Mouse (Mus musculus): Measurements from ENCODE around the gene Gse1. TPM values are rescaled to one million over a fixed set of nuclear protein-coding genes. Genes with fewer than 3 reads are reported as not detected.
A peak's percentile ranks its signal among the peaks of the same experiment; 100 is the strongest.

Gse1 gene
- total and polyA plus RNA-seq, 2 experiments from 2014 or later = 15.9 to 48.2 TPM

GRCm38 (mm10) chr8:120599504-120599903 is 371.2 kb downstream of the Gse1 start:
- peak; percentile 81 for DNase-seq
- no peak overlapping the region for H3K4me3 ChIP-seq (ENCODE audit: low read depth, low read length)
- 0 out of 2 replicates have a peak overlapping the region, but pooled peaks have one; percentile 23 for H3K27ac ChIP-seq (ENCODE audit: low read depth, low read length)
- peak; percentile 69 for TF ChIP-seq CTCF (IDR thresholded peaks at IDR 0.05; ENCODE audit: low read depth)
- no peak for ATAC-seq
- no peak overlapping the region for H3K4me2 ChIP-seq (ENCODE audit: low read depth)
- H3K27me3 ChIP-seq (ENCODE audit: insufficient read depth, low read length) = no peaks in the 10 kb centered on the region
- no peaks in the 10 kb centered on the region for H3K9me3 ChIP-seq (ENCODE audit: low read length)
- H3K36me3 ChIP-seq (ENCODE audit: insufficient read depth) = no peaks in the 10 kb centered on the region
- 45% methylated on average over 7 of the region's 7 CpGs for WGBS
- no peak overlapping the region for H3K9ac ChIP-seq
- H3K4me1 ChIP-seq (ENCODE audit: insufficient read depth) = peaks cover 5% of the 10 kb centered on the region; the same call in 1 of the 2 replicates

- TF ChIP-seq CTCF (IDR thresholded peaks at IDR 0.05; ENCODE audit: low read depth) = no peak
- no peaks in the 10 kb centered on the region for H3K27me3 ChIP-seq (ENCODE audit: insufficient read depth, low read length)
- H3K4me1 ChIP-seq (ENCODE audit: insufficient read depth) = peaks cover 5% of the 10 kb centered on the region; the same call in 1 of the 2 replicates
- no peak overlapping the region for H3K27ac ChIP-seq (ENCODE audit: low read depth, low read length)
- H3K4me3 ChIP-seq (ENCODE audit: low read depth, low read length) = no peak overlapping the region
- no peak overlapping the region for H3K9ac ChIP-seq
- ATAC-seq (peak; percentile 32), DNase-seq (no peak)
- no peaks in the 10 kb centered on the region for H3K36me3 ChIP-seq (ENCODE audit: insufficient read depth)
- no peaks in the 10 kb centered on the region for H3K9me3 ChIP-seq (ENCODE audit: low read length)
- no peak overlapping the region for H3K4me2 ChIP-seq (ENCODE audit: low read depth)
- 34% methylated on average over 6 of the region's 6 CpGs for WGBS
Observed at GRCm38 (mm10) chr8:120602672-120603071, 374.4 kb downstream of the Gse1 start.

- Histone ChIP-seq H3K27me3 (ENCODE audit: insufficient read depth, low read length) (no peaks in the 10 kb centered on the region), H3K27ac (ENCODE audit: low read depth, low read length) (no peak overlapping the region), H3K4me1 (ENCODE audit: insufficient read depth) (no peaks in the 10 kb centered on the region), H3K9me3 (ENCODE audit: low read length) (no peaks in the 10 kb centered on the region), H3K9ac (no peak overlapping the region), H3K4me2 (ENCODE audit: low read depth) (no peak overlapping the region), H3K36me3 (ENCODE audit: insufficient read depth) (no peaks in the 10 kb centered on the region), H3K4me3 (ENCODE audit: low read depth, low read length) (no peak overlapping the region)
- 78% methylated on average over 9 of the region's 9 CpGs for WGBS
- ATAC-seq (peak; percentile 14; the same call in 1 of the 2 replicates), DNase-seq (no peak)
- TF ChIP-seq CTCF (IDR thresholded peaks at IDR 0.05; ENCODE audit: low read depth) = no peak
Observed at GRCm38 (mm10) chr8:120607460-120607859, 379.2 kb downstream of the Gse1 start.

GRCm38 (mm10) chr8:120607885-120608284 is 379.6 kb downstream of the Gse1 start:
- peak; percentile 82 for ATAC-seq
- 11% methylated on average over 7 of the region's 7 CpGs for WGBS

GRCm38 (mm10) chr8:120610824-120611223 is 382.6 kb downstream of the Gse1 start:
- TF ChIP-seq CTCF (IDR thresholded peaks at IDR 0.05; ENCODE audit: low read depth) = no peak
- WGBS = 84% methylated on average over 6 of the region's 6 CpGs
- no peak for DNase-seq

More at GRCm38 (mm10) chr8:120607885-120608284, 379.6 kb downstream of the Gse1 start:
- H3K4me1 ChIP-seq (ENCODE audit: insufficient read depth) = no peaks in the 10 kb centered on the region
- H3K36me3 ChIP-seq (ENCODE audit: insufficient read depth) = no peaks in the 10 kb centered on the region
- H3K9ac ChIP-seq = no peak overlapping the region
- no peak overlapping the region for H3K4me3 ChIP-seq (ENCODE audit: low read depth, low read length)
- H3K27me3 ChIP-seq (ENCODE audit: insufficient read depth, low read length) = no peaks in the 10 kb centered on the region
- peak; percentile 93 for TF ChIP-seq CTCF (IDR thresholded peaks at IDR 0.05; ENCODE audit: low read depth)
- peak; percentile 87 for DNase-seq
- H3K4me2 ChIP-seq (ENCODE audit: low read depth) = no peak overlapping the region
- no peaks in the 10 kb centered on the region for H3K9me3 ChIP-seq (ENCODE audit: low read length)
- H3K27ac ChIP-seq (ENCODE audit: low read depth, low read length) = no peak overlapping the region

GRCm38 (mm10) chr8:120614491-120614890 is 386.2 kb downstream of the Gse1 start:
- DNase-seq (no peak), ATAC-seq (no peak)
- Histone ChIP-seq H3K9ac (no peak overlapping the region), H3K36me3 (ENCODE audit: insufficient read depth) (no peaks in the 10 kb centered on the region), H3K9me3 (ENCODE audit: low read length) (no peaks in the 10 kb centered on the region), H3K4me1 (ENCODE audit: insufficient read depth) (0 out of 2 replicates have a peak, but pooled peaks cover 4% of the 10 kb centered on the region), H3K27ac (ENCODE audit: low read depth, low read length) (no peak overlapping the region), H3K27me3 (ENCODE audit: insufficient read depth, low read length) (no peaks in the 10 kb centered on the region), H3K4me3 (ENCODE audit: low read depth, low read length) (no peak overlapping the region), H3K4me2 (ENCODE audit: low read depth) (no peak overlapping the region)
- 88% methylated on average over 3 of the region's 3 CpGs for WGBS
- no peak for TF ChIP-seq CTCF (IDR thresholded peaks at IDR 0.05; ENCODE audit: low read depth)

More at GRCm38 (mm10) chr8:120610824-120611223, 382.6 kb downstream of the Gse1 start:
- H3K4me1 ChIP-seq (ENCODE audit: insufficient read depth) = no peaks in the 10 kb centered on the region
- no peaks in the 10 kb centered on the region for H3K27me3 ChIP-seq (ENCODE audit: insufficient read depth, low read length)
- no peak overlapping the region for H3K9ac ChIP-seq
- no peak overlapping the region for H3K4me3 ChIP-seq (ENCODE audit: low read depth, low read length)
- no peaks in the 10 kb centered on the region for H3K9me3 ChIP-seq (ENCODE audit: low read length)
- H3K27ac ChIP-seq (ENCODE audit: low read depth, low read length) = no peak overlapping the region
- ATAC-seq = no peak
- H3K36me3 ChIP-seq (ENCODE audit: insufficient read depth) = no peaks in the 10 kb centered on the region
- no peak overlapping the region for H3K4me2 ChIP-seq (ENCODE audit: low read depth)

GRCm38 (mm10) chr8:120616663-120617626 is 388.7 kb downstream of the Gse1 start:
- ATAC-seq (peak; percentile 32), DNase-seq (no peak)

More at GRCm38 (mm10) chr8:120616663-120617626, 388.7 kb downstream of the Gse1 start:
- 0 out of 2 replicates have a peak, but pooled peaks cover 4% of the 10 kb centered on the region for H3K4me1 ChIP-seq (ENCODE audit: insufficient read depth)
- 19% methylated on average over 7 of the region's 8 CpGs for WGBS
- no peak for TF ChIP-seq CTCF (IDR thresholded peaks at IDR 0.05; ENCODE audit: low read depth)
- no peak overlapping the region for H3K4me2 ChIP-seq (ENCODE audit: low read depth)
- no peaks in the 10 kb centered on the region for H3K27me3 ChIP-seq (ENCODE audit: insufficient read depth, low read length)
- peak overlapping the region; percentile 14; the same call in 1 of the 2 replicates for H3K9ac ChIP-seq
- no peak overlapping the region for H3K4me3 ChIP-seq (ENCODE audit: low read depth, low read length)
- no peak overlapping the region; the same call in 1 of the 2 replicates for H3K27ac ChIP-seq (ENCODE audit: low read depth, low read length)
- no peaks in the 10 kb centered on the region for H3K9me3 ChIP-seq (ENCODE audit: low read length)
- H3K36me3 ChIP-seq (ENCODE audit: insufficient read depth) = no peaks in the 10 kb centered on the region
